Mouse (Mus musculus): ENCODE results near the gene Dcaf8. TPM values are rescaled to one million over a fixed set of nuclear protein-coding genes. Genes with fewer than 3 reads are reported as not detected.

The Dcaf8 gene
- polyA plus RNA-seq, 1 experiment from 2014 or later = 114 TPM

GRCm38 (mm10) chr1:172140160-172140559 is 7.7 kb upstream of the Dcaf8 start:
- no peak overlapping the region for H3K9ac ChIP-seq (ENCODE audit: low read depth, low read length)
- H3K36me3 ChIP-seq (ENCODE audit: control insufficient read depth, insufficient read depth, low read length) = peaks cover 2% of the 10 kb centered on the region; the same call in 1 of the 2 replicates
- H3K4me3 ChIP-seq (ENCODE audit: low read length) = no peak overlapping the region
- no peak overlapping the region for H3K27ac ChIP-seq (ENCODE audit: low read depth, low read length)
- H3K27me3 ChIP-seq (ENCODE audit: control insufficient read depth, insufficient read depth, low read length) = no peaks in the 10 kb centered on the region
- ATAC-seq (ENCODE audit: low FRiP score, low TSS enrichment) = no peak
- H3K4me2 ChIP-seq (replicated peaks; ENCODE audit: low read depth, low read length) = no peak overlapping the region
- 75% methylated on average over 2 of the region's 2 CpGs for WGBS
- no peaks in the 10 kb centered on the region for H3K4me1 ChIP-seq (ENCODE audit: control insufficient read depth, insufficient read depth, low read length)
- no peaks in the 10 kb centered on the region for H3K9me3 ChIP-seq (ENCODE audit: control insufficient read depth, low read length)

DNA sequence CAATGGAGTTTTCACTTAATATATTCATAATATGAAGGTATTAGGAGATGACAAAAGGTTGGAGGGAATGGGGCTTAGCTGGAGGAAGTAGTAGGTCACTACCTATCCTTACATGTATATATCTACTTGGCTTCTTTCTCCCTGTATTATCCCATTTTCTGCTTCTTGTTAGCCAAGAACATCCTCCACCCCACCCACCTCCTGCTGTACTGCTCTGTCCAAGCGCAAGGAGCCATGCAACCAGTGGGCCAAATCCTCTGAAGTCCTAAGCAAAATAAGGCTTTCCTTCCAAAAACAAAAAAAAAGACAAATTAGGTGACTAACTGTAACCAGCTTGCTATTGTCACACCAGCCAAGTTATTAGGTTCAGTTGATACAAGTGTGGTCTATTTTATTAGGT is 7.1 kb upstream of the Dcaf8 start:
- no peak for ATAC-seq (ENCODE audit: low FRiP score, low TSS enrichment)
- H3K36me3 ChIP-seq (ENCODE audit: control insufficient read depth, insufficient read depth, low read length) = no peaks in the 10 kb centered on the region; the same call in 1 of the 2 replicates
- H3K27me3 ChIP-seq (ENCODE audit: control insufficient read depth, insufficient read depth, low read length) = no peaks in the 10 kb centered on the region
- no peaks in the 10 kb centered on the region for H3K9me3 ChIP-seq (ENCODE audit: control insufficient read depth, low read length)
- no peak overlapping the region for H3K4me2 ChIP-seq (replicated peaks; ENCODE audit: low read depth, low read length)
- no peak overlapping the region for H3K27ac ChIP-seq (ENCODE audit: low read depth, low read length)
- WGBS = 89% methylated on average over 1 of the region's 1 CpGs
- no peaks in the 10 kb centered on the region for H3K4me1 ChIP-seq (ENCODE audit: control insufficient read depth, insufficient read depth, low read length)
- H3K9ac ChIP-seq (ENCODE audit: low read depth, low read length) = no peak overlapping the region
- H3K4me3 ChIP-seq (ENCODE audit: low read length) = no peak overlapping the region

- Histone ChIP-seq H3K4me1 (ENCODE audit: control insufficient read depth, insufficient read depth, low read length) (no peaks in the 10 kb centered on the region), H3K4me2 (replicated peaks; ENCODE audit: low read depth, low read length) (no peak overlapping the region), H3K9ac (ENCODE audit: low read depth, low read length) (no peak overlapping the region), H3K9me3 (ENCODE audit: control insufficient read depth, low read length) (no peaks in the 10 kb centered on the region), H3K27me3 (ENCODE audit: control insufficient read depth, insufficient read depth, low read length) (no peaks in the 10 kb centered on the region), H3K36me3 (ENCODE audit: control insufficient read depth, insufficient read depth, low read length) (no peaks in the 10 kb centered on the region), H3K27ac (ENCODE audit: low read depth, low read length) (no peak overlapping the region), H3K4me3 (ENCODE audit: low read length) (no peak overlapping the region)
- no peak for ATAC-seq (ENCODE audit: low FRiP score, low TSS enrichment)
- 66% methylated on average over 3 of the region's 3 CpGs for WGBS
Measured at GRCm38 (mm10) chr1:172141529-172141928, 6.4 kb upstream of the Dcaf8 start.

- no peak overlapping the region for H3K4me3 ChIP-seq (ENCODE audit: low read length)
- no peak overlapping the region for H3K27ac ChIP-seq (ENCODE audit: low read depth, low read length)
- no peak for ATAC-seq (ENCODE audit: low FRiP score, low TSS enrichment)
- no peaks in the 10 kb centered on the region for H3K4me1 ChIP-seq (ENCODE audit: control insufficient read depth, insufficient read depth, low read length)
- no peaks in the 10 kb centered on the region for H3K27me3 ChIP-seq (ENCODE audit: control insufficient read depth, insufficient read depth, low read length)
- H3K4me2 ChIP-seq (replicated peaks; ENCODE audit: low read depth, low read length) = no peak overlapping the region
- no peak overlapping the region for H3K9ac ChIP-seq (ENCODE audit: low read depth, low read length)
- H3K9me3 ChIP-seq (ENCODE audit: control insufficient read depth, low read length) = no peaks in the 10 kb centered on the region
- 35% methylated on average over 1 of the region's 1 CpGs for WGBS
- H3K36me3 ChIP-seq (ENCODE audit: control insufficient read depth, insufficient read depth, low read length) = no peaks in the 10 kb centered on the region
Measured at GRCm38 (mm10) chr1:172143570-172143969, 4.3 kb upstream of the Dcaf8 start.

GRCm38 (mm10) chr1:172148279-172148954 is 533 bp downstream of the Dcaf8 start:
- Histone ChIP-seq H3K4me3 (ENCODE audit: low read length) (peak overlapping the region; percentile 97), H3K9ac (ENCODE audit: low read depth, low read length) (peak overlapping the region; percentile 99), H3K4me1 (ENCODE audit: control insufficient read depth, insufficient read depth, low read length) (no peaks in the 10 kb centered on the region; the same call in 1 of the 2 replicates), H3K9me3 (ENCODE audit: control insufficient read depth, low read length) (no peaks in the 10 kb centered on the region), H3K27ac (ENCODE audit: low read depth, low read length) (peak overlapping the region; percentile 96), H3K27me3 (ENCODE audit: control insufficient read depth, insufficient read depth, low read length) (no peaks in the 10 kb centered on the region), H3K36me3 (ENCODE audit: control insufficient read depth, insufficient read depth, low read length) (peaks cover 18% of the 10 kb centered on the region; the same call in 1 of the 2 replicates), H3K4me2 (replicated peaks; ENCODE audit: low read depth, low read length) (peak overlapping the region; percentile 76)
- WGBS = 1% methylated on average over 39 of the region's 40 CpGs
- peak; percentile 64 for ATAC-seq (ENCODE audit: low FRiP score, low TSS enrichment)

GRCm38 (mm10) chr1:172148955-172149815 is 1.3 kb downstream of the Dcaf8 start:
- WGBS = 15% methylated on average over 19 of the region's 19 CpGs
- H3K36me3 ChIP-seq (ENCODE audit: control insufficient read depth, insufficient read depth, low read length) = peaks cover 25% of the 10 kb centered on the region
- no peaks in the 10 kb centered on the region; the same call in 1 of the 2 replicates for H3K4me1 ChIP-seq (ENCODE audit: control insufficient read depth, insufficient read depth, low read length)
- H3K9ac ChIP-seq (ENCODE audit: low read depth, low read length) = peak overlapping the region; percentile 99
- no peaks in the 10 kb centered on the region for H3K9me3 ChIP-seq (ENCODE audit: control insufficient read depth, low read length)
- no peaks in the 10 kb centered on the region for H3K27me3 ChIP-seq (ENCODE audit: control insufficient read depth, insufficient read depth, low read length)
- no peak for ATAC-seq (ENCODE audit: low FRiP score, low TSS enrichment)
- H3K4me3 ChIP-seq (ENCODE audit: low read length) = peak overlapping the region; percentile 97
- H3K4me2 ChIP-seq (replicated peaks; ENCODE audit: low read depth, low read length) = peak overlapping the region; percentile 76
- H3K27ac ChIP-seq (ENCODE audit: low read depth, low read length) = peak overlapping the region; percentile 96

GRCm38 (mm10) chr1:172154536-172154935 is 6.7 kb downstream of the Dcaf8 start:
- ATAC-seq (ENCODE audit: low FRiP score, low TSS enrichment) = no peak
- 97% methylated on average over 3 of the region's 3 CpGs for WGBS
- Histone ChIP-seq H3K4me3 (ENCODE audit: low read length) (no peak overlapping the region), H3K27ac (ENCODE audit: low read depth, low read length) (no peak overlapping the region), H3K9ac (ENCODE audit: low read depth, low read length) (no peak overlapping the region), H3K4me2 (replicated peaks; ENCODE audit: low read depth, low read length) (no peak overlapping the region), H3K4me1 (ENCODE audit: control insufficient read depth, insufficient read depth, low read length) (no peaks in the 10 kb centered on the region; the same call in 1 of the 2 replicates), H3K27me3 (ENCODE audit: control insufficient read depth, insufficient read depth, low read length) (no peaks in the 10 kb centered on the region), H3K36me3 (ENCODE audit: control insufficient read depth, insufficient read depth, low read length) (peaks cover 52% of the 10 kb centered on the region), H3K9me3 (ENCODE audit: control insufficient read depth, low read length) (no peaks in the 10 kb centered on the region)

DNA sequence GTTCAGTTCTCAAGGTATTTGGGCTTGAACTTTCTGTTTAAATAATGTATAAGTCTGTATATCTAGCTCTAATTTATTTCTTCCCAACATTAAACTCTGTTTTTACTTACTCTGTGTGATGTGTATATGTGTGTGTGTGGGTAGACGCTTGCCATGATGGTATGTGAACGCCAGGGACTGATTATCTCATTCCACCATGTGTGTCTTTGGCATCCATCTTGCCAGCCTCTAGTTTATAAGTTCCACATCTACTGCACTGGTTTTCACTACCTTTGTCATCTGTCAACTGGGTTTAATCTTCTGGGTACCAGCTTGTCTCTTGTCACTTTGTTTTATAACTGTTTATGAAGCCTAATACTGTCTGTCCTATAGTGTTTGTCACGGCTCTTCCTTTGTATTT is 7.6 kb downstream of the Dcaf8 start:
- WGBS = 91% methylated on average over 3 of the region's 3 CpGs
- Histone ChIP-seq H3K9ac (ENCODE audit: low read depth, low read length) (no peak overlapping the region), H3K4me3 (ENCODE audit: low read length) (no peak overlapping the region), H3K4me2 (replicated peaks; ENCODE audit: low read depth, low read length) (no peak overlapping the region), H3K27me3 (ENCODE audit: control insufficient read depth, insufficient read depth, low read length) (no peaks in the 10 kb centered on the region), H3K27ac (ENCODE audit: low read depth, low read length) (no peak overlapping the region), H3K9me3 (ENCODE audit: control insufficient read depth, low read length) (no peaks in the 10 kb centered on the region), H3K36me3 (ENCODE audit: control insufficient read depth, insufficient read depth, low read length) (peaks cover 52% of the 10 kb centered on the region), H3K4me1 (ENCODE audit: control insufficient read depth, insufficient read depth, low read length) (no peaks in the 10 kb centered on the region)
- no peak for ATAC-seq (ENCODE audit: low FRiP score, low TSS enrichment)

DNA sequence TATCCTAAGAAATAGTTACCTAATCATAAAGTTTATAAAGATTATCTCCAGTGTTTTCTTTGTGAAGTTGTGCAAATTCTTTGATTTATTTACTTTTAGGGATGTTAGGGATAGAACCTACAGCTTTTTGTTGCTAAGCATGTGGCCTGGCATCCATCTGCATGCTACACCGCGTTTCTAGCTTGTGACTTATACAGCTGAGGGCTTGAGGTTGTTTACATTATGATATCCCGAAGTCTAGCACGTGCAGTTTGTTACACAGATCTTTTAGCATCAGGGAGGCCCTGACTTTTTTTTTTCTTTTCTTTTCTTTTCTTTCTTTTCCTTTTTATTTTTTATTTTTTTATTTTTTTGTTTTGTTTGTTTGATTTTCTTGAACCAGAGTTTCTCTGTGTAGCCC is 12.1 kb downstream of the Dcaf8 start:
- H3K4me1 ChIP-seq (ENCODE audit: control insufficient read depth, insufficient read depth, low read length) = peaks cover 9% of the 10 kb centered on the region; the same call in 1 of the 2 replicates
- WGBS = 57% methylated on average over 4 of the region's 4 CpGs
- H3K4me2 ChIP-seq (replicated peaks; ENCODE audit: low read depth, low read length) = no peak overlapping the region
- H3K27me3 ChIP-seq (ENCODE audit: control insufficient read depth, insufficient read depth, low read length) = no peaks in the 10 kb centered on the region
- no peak for ATAC-seq (ENCODE audit: low FRiP score, low TSS enrichment)
- no peak overlapping the region for H3K27ac ChIP-seq (ENCODE audit: low read depth, low read length)
- H3K9ac ChIP-seq (ENCODE audit: low read depth, low read length) = no peak overlapping the region
- H3K9me3 ChIP-seq (ENCODE audit: control insufficient read depth, low read length) = no peaks in the 10 kb centered on the region
- peaks cover 26% of the 10 kb centered on the region for H3K36me3 ChIP-seq (ENCODE audit: control insufficient read depth, insufficient read depth, low read length)
- H3K4me3 ChIP-seq (ENCODE audit: low read length) = no peak overlapping the region

All from kidney, embryonic 14.5 days (tissue).